Mouse (Mus musculus) v-Abl transformed pro-B cells (cell line): ENCODE data around the gene Apoc4.

Experiments
- in situ Hi-C, 2 experiments: fragments of 400-800 bp; cut with MboI; formaldehyde crosslinking; loops; one replicate each; pipeline ENCODE4 v1.15.1; 2025; ENCODE audit not compliant: unreplicated experiment in 2 of 2

The Apoc4 gene

GRCm38 (mm10) chr7:19681202-19681694, at the start of gene Apoc4, which contains the start of gene Gm44805:
Apoc4 (minus strand) TSS chr7:19681479.
Gm44805 (minus strand) TSS chr7:19681423.
- in situ Hi-C loops, result no loop called here

GRCm38 (mm10) chr7:19726541-19726940, 45.3 kb upstream of the Apoc4 start:
- in situ Hi-C loops, result no loop called here

GRCm38 (mm10) chr7:19724167-19724566, 42.9 kb upstream of the Apoc4 start:
- in situ Hi-C loops, result no loop called here

GRCm38 (mm10) chr7:19722754-19723195, 41.5 kb upstream of the Apoc4 start:
- in situ Hi-C loops, result no loop called here

- in situ Hi-C loops, result no loop called here
These were observed 37.9 kb upstream of the Apoc4 start for GRCm38 (mm10) chr7:19719200-19719599.

GRCm38 (mm10) chr7:19718297-19718952, 37.1 kb upstream of the Apoc4 start:
- in situ Hi-C loops, result no loop called here

- in situ Hi-C loops, result no loop called here
These were observed 36.1 kb upstream of the Apoc4 start for GRCm38 (mm10) chr7:19717346-19717745.

GRCm38 (mm10) chr7:19716822-19717221, 35.5 kb upstream of the Apoc4 start:
- in situ Hi-C loops, result no loop called here

- in situ Hi-C loops, result no loop called here
These were observed 34.9 kb upstream of the Apoc4 start for GRCm38 (mm10) chr7:19716055-19716682.

- in situ Hi-C loops, result no loop called here
These were observed 34.2 kb upstream of the Apoc4 start, which contains the start of gene Tomm40 for GRCm38 (mm10) chr7:19715239-19716054. Tomm40 (minus strand) TSS chr7:19715438.

GRCm38 (mm10) chr7:19714836-19715235, 33.6 kb upstream of the Apoc4 start:
- in situ Hi-C loops, result loop anchor here (5.0 kb wide), 3 partner anchors 48 to 213 kb away; partner anchors contain the start of gene Clptm1 (in 1 of the 2)

- in situ Hi-C loops, result loop anchor here (5.0 kb wide), 3 partner anchors 46 to 211 kb away; partner anchors contain the start of gene Clptm1 (in 1 of the 2)
These were observed 32.3 kb upstream of the Apoc4 start for GRCm38 (mm10) chr7:19713598-19713997.

- in situ Hi-C loops, result loop anchor here (5.0 kb wide), 3 partner anchors 46 to 211 kb away; partner anchors contain the start of gene Clptm1 (in 1 of the 2)
These were observed 31.9 kb upstream of the Apoc4 start for GRCm38 (mm10) chr7:19713196-19713595.

- in situ Hi-C loops, result loop anchor here (5.0 kb wide), 3 partner anchors 45 to 210 kb away; partner anchors contain the start of gene Clptm1 (in 1 of the 2)
These were observed 31.1 kb upstream of the Apoc4 start for GRCm38 (mm10) chr7:19712414-19712813.

- in situ Hi-C loops, result loop anchor here (5.0 kb wide), 3 partner anchors 43 to 208 kb away; partner anchors contain the start of gene Clptm1 (in 1 of the 2)
These were observed 29.4 kb upstream of the Apoc4 start for GRCm38 (mm10) chr7:19710650-19711049.

- in situ Hi-C loops, result no loop called here
These were observed 24.0 kb upstream of the Apoc4 start for GRCm38 (mm10) chr7:19705271-19705670.

GRCm38 (mm10) chr7:19704475-19704874, 23.2 kb upstream of the Apoc4 start:
- in situ Hi-C loops, result loop anchor here in 1 of 2 experiments (5.0 kb wide), 1 partner anchor 37 kb away; the partner anchor contains the start of gene Clptm1

- in situ Hi-C loops, result loop anchor here in 1 of 2 experiments (5.0 kb wide), 1 partner anchor 36 kb away; the partner anchor contains the start of gene Clptm1
These were observed 21.7 kb upstream of the Apoc4 start for GRCm38 (mm10) chr7:19702859-19703555.

- in situ Hi-C loops, result loop anchor here in 1 of 2 experiments (5.0 kb wide), 1 partner anchor 34 kb away; the partner anchor contains the start of gene Clptm1
These were observed 19.9 kb upstream of the Apoc4 start for GRCm38 (mm10) chr7:19701069-19701761.
